Mouse (Mus musculus): ENCODE results near the gene Il19.

Il19 gene

DNA sequence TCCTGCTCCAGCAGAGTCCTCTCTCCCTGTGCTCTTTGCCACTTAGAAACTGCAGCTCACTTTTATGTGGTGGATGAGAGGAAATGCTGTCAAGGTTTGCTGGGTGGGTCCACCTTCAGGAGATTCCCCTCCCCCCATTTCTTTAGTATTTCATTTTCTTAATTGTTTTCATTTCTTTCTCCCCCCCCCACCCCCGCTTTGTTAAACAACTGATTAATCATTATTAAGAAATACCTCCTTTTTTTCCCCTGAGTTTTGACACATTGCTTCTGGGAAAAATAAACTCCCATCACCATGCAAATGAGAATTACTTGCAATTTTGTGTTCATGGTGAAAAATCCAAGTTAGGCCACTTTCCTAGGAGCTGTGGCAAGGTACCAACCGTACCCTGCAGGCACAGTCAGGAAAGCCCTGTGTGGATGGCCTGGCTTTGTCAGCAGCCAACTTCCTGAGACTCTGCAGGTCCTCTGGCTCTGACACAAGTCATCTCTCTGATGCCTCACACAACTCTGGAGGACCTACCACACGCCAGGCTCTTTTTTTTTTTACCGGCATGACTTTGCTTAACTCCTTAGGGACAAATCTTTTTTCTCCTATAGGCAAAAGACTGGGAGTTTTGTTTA lies at the start of gene Il19:
Gene Il19, minus strand, starts transcription at position 51 of the 623 bp plus-strand sequence.
- no peak for DNase-seq (ENCODE audit: low read depth, low spot score)

- DNase-seq (ENCODE audit: low read depth, low spot score): peak; percentile 38
Observed at GRCm38 (mm10) chr1:130989331-130989730, 49.4 kb upstream of the Il19 start.

DNA sequence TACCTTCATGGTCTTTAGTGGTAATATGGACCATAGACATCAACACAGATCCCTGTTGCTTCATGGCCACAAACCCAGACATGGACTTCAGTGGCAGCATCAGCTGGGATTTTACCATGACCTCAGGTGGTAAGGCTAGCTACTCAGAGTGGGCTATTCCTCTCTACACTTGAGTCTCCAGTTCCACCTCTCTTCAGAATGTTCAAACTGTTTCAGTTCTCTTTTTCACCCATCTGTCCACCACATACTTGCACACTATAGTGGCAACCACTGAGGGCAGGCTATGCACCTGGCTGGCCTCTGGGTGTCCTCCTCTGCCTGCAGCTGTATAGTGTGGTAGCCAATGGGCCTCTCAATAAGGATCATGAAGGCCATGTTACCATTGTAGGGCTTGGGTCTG lies 47.5 kb upstream of the Il19 start:
- DNase-seq (ENCODE audit: low read depth, low spot score): no peak

- DNase-seq (ENCODE audit: low read depth, low spot score): no peak
Observed at GRCm38 (mm10) chr1:130987001-130987400, 47.1 kb upstream of the Il19 start.

- DNase-seq (ENCODE audit: low read depth, low spot score): no peak
Observed at GRCm38 (mm10) chr1:130984441-130984840, 44.5 kb upstream of the Il19 start.

- DNase-seq (ENCODE audit: low read depth, low spot score): peak; percentile 55
Observed at GRCm38 (mm10) chr1:130979455-130979854, 39.5 kb upstream of the Il19 start.

GRCm38 (mm10) chr1:130963891-130964290 lies 24.0 kb upstream of the Il19 start:
- no peak for DNase-seq (ENCODE audit: low read depth, low spot score)

DNA sequence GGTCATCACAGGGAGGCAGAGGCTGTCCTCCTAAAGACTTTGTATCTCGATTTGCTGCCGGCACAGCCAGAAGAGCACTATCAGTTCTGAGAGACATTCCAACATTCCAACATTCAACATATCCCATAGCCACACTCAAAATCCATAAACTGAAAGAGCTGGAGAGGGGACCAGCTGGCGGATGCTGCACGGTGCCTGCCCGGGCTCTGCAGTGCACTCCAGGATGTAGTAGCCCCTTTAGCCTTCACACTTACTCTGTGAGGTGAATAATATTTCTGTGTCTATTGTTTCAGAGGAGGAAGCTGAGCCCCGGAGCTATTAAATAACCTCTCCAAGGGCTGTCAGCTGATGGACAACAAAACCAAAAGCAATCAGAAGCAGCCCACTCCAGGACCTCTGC lies 7.0 kb upstream of the Il19 start:
- DNase-seq (ENCODE audit: low read depth, low spot score): no peak

- no peak for DNase-seq (ENCODE audit: low read depth, low spot score)
Observed at GRCm38 (mm10) chr1:130941801-130942200, 1.9 kb upstream of the Il19 start.

GRCm38 (mm10) chr1:130938192-130938591 lies 1.7 kb downstream of the Il19 start:
- no peak for DNase-seq (ENCODE audit: low read depth, low spot score)

- no peak for DNase-seq (ENCODE audit: low read depth, low spot score)
Observed at GRCm38 (mm10) chr1:130937170-130937569, 2.7 kb downstream of the Il19 start.

DNA sequence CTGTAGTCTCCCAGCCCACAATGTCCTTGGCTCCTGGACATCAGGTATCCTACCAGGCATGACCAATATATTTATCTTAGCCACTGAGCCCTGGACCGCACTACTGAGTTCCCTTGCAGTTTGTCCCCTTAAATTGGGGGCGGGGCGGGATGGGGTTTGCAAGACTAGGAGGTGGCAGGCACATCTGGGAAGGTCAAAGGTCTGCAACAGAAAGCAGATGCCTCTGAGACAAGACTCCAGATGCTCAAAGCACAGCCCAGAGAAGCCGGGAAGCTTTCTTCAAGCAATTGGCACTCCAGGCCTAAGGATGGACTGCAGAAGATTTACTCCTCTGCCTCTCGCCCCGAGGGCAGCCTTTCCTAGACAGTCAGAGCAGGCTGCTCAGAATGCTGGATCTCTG lies 3.6 kb downstream of the Il19 start:
- no peak for DNase-seq (ENCODE audit: low read depth, low spot score)

- no peak for DNase-seq (ENCODE audit: low read depth, low spot score)
Observed at GRCm38 (mm10) chr1:130926484-130926883, 13.4 kb downstream of the Il19 start.

DNA sequence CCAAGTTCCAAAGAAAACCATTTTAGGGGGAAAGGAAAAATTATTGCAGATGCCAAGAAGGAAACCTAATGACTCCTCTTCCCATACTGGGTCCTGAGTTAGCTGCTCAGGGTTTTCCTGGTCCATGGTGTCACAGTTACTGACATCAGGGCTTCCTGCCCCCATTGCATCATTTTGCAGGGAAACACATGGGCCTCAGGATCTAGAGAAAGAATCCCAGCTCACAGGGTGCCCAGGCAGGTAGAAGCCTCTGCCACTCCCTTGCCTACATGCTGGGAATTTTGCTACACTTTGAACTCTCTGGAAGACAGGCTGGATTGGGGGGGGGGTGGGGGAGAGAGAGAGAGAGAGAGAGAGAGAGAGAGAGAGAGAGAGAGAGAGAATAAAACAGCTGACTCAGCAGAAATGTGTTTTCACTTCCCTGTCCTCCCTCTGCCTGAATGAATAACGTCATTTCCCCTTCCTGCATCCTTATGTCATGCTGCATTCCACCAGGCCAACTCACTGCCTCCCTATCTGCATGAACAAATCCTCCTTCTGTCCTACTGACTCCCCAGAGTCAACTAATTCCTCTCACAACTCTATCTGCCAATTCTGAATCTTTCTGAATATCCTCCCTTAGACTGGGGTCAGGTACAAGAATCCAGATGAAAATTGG lies 21.5 kb downstream of the Il19 start:
- no peak for DNase-seq (ENCODE audit: low read depth, low spot score)

DNA sequence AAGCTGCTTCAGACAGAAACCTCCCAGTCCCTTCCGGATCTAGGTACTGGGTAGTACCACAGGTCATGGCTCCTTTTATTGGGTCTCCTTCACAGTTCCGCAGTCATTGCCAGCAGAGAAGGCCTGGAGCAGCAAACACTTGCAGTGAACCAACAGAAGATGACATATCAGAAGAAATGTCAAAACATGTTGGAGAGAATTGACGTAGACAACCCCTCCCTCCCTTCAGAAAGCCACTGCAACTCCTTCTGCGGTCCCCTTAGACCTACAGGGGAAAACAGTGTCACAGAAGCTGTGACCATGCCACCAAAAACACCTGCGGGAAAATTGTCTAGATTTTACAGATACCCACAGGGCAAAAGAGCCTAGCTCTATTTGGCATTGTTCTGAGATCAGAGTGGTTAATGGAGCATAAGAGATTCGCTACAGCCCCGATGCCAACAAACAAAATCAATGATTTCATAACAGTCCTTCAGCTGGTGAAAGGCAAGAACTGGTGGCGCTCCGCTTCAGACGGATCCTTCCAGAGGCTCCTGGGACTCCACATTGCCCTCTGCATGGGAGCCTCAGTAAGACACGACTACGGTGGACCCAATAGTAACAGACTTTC lies 28.4 kb downstream of the Il19 start, which contains the start of gene Il20:
Gene Il20, minus strand, starts transcription at position 51 of the 610 bp plus-strand sequence.
- no peak for DNase-seq (ENCODE audit: low read depth, low spot score)

DNA sequence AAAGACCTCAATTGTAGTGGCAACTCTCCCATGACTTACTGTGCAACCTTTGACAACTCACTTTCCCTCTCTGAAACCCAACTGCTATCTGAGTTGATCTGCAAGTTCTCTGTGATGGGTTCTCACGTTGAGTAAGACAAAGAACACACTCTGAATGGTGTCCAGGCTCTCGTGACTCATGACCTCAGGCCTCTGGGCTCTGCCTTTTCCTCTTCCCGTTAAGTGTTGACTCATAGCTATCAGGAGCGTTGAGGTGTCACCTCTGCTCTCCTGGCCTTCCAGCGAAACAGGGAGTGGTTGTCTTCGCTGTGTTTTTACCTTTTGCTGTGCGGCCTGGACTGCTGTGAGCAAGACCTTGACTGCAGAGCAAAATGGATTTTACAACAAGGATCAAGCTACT lies 37.4 kb downstream of the Il19 start:
- DNase-seq (ENCODE audit: low read depth, low spot score): peak; percentile 29

- DNase-seq (ENCODE audit: low read depth, low spot score): no peak
Observed at GRCm38 (mm10) chr1:130894468-130894867, 45.4 kb downstream of the Il19 start.

DNA sequence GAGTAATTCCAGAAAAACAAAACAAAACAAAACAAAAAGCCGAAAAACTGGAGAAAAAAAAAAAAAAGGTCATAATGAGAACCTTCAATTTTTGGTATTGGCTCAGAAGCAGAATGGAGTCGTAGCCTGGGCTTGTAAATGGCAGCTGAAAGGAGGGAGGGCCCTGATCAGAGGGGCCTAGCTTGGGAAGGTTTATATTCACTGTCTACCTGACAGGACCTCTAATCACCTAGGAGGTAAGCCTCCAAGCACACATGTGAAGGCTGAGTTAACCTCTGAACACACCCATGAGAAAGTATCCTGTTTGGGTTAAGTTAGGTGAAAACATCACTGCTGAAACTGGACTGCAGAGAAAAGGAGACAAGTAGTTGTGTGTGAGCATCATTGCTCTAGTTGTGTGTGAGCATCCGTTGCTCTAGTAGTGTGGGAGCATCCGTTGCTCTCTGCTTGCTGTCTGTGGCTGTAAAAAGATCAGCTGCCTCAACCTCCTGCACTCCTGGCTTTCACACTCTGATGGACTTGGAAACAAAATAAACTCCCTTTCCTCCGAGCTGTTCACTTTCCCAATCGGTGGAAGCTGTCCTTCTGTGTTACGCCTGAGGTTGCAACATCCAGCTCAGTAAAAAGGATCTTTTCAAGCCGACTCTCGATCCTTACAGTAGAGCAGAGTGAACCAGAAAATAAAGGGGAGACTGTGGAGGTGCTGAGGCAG lies 46.4 kb downstream of the Il19 start:
- DNase-seq (ENCODE audit: low read depth, low spot score): no peak

- DNase-seq (ENCODE audit: low read depth, low spot score): no peak
Observed at GRCm38 (mm10) chr1:130892446-130892845, 47.5 kb downstream of the Il19 start.

DNA sequence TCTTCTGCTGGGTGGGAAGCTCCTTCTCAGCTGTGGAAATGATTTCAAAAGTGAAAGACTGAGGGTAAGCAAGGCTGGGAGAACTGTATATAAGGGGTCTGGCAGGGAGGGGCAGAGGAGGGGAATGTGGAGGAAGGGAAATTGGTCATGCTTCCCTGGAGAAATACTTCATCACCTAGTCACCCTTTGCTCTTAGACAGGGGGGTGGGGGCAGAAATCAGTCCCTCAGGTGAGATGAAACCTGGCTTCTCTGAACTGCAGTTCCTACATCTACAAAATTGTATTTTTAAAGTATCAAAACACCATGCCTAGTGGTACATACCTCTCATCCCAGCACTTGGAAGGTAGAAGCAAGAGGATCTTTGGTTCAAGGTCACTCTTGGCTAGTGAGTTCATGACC lies 52.6 kb downstream of the Il19 start, which contains the start of gene Il24:
Gene Il24, minus strand, starts transcription at position 101 of the 400 bp plus-strand sequence.
- no peak for DNase-seq (ENCODE audit: low read depth, low spot score)

DNA sequence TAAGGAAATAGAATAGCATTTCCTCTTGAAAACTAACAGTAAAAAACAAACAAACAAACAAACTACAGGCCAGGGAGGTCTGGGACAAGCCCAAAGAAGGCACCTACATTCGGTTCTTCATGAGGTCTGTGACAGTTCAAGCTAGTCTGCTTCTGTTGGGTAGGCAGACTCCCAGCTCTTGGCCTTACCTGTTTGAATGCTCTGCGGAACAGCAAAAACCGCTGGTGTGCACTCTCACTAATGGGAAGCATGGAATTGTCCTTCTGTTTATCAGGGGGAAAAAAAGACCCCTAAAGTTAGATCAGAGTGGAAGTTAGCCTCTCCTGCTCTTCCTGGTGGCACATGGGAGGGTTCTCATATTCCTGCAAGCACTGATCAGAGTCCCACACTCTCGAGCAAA lies 56.8 kb downstream of the Il19 start:
- no peak for DNase-seq (ENCODE audit: low read depth, low spot score)
